Mouse (Mus musculus) kidney, adult 8-10 months (tissue): ENCODE measurements at regions not wholly inside any gene's neighbourhood (a gene's known extent, or its start where the extent isn't known, plus 50 kb on each side); places are given as distances from the start of the nearest gene placed in this dataset.

Source experiments
- DNase-seq, 2 experiments: peaks; one replicate each; pipeline ENCODE4 v3.0.0; 2022

GRCm38 (mm10) chr1:55890511-55891151 is 484.9 kb downstream of the Plcl1 start:
- peak in 1 of 2 experiments; percentile 12 for DNase-seq

GRCm38 (mm10) chr1:55891894-55892293 is 486.2 kb downstream of the Plcl1 start:
- no peak for DNase-seq

- no peak for DNase-seq
Observed at GRCm38 (mm10) chr1:55897572-55897971, 491.9 kb downstream of the Plcl1 start.

GRCm38 (mm10) chr1:55898031-55898430 is 492.3 kb downstream of the Plcl1 start:
- no peak for DNase-seq

GRCm38 (mm10) chr1:55900033-55900432 is 494.3 kb downstream of the Plcl1 start:
- DNase-seq, result no peak

- no peak for DNase-seq
Observed at GRCm38 (mm10) chr1:55903177-55903576, 497.5 kb downstream of the Plcl1 start.

- DNase-seq, result no peak
Observed at GRCm38 (mm10) chr1:55904571-55904970, 498.9 kb downstream of the Plcl1 start.

GRCm38 (mm10) chr1:55905232-55905631 is 499.5 kb downstream of the Plcl1 start:
- no peak for DNase-seq

GRCm38 (mm10) chr1:55910024-55910423 is 504.3 kb downstream of the Plcl1 start:
- DNase-seq, result no peak

- no peak for DNase-seq
Observed at GRCm38 (mm10) chr1:55914284-55914683, 508.6 kb downstream of the Plcl1 start.

- DNase-seq, result no peak
Observed at GRCm38 (mm10) chr1:55915940-55916339, 510.2 kb downstream of the Plcl1 start.

- DNase-seq, result no peak
Observed at GRCm38 (mm10) chr1:55919516-55919915, 513.8 kb downstream of the Plcl1 start.

- no peak for DNase-seq
Observed at GRCm38 (mm10) chr1:55946786-55947549, 541.2 kb downstream of the Plcl1 start.

- no peak for DNase-seq
Observed at GRCm38 (mm10) chr1:55947618-55948283, 542.0 kb downstream of the Plcl1 start.

- DNase-seq, result no peak
Observed at GRCm38 (mm10) chr1:55949606-55950005, 543.9 kb downstream of the Plcl1 start.

- DNase-seq, result no peak
Observed at GRCm38 (mm10) chr1:55957804-55958445, 552.2 kb downstream of the Plcl1 start.

- DNase-seq, result peak; percentile 18 to 52
Observed at GRCm38 (mm10) chr1:55960291-55960690, 554.6 kb downstream of the Plcl1 start.

- no peak for DNase-seq
Observed at GRCm38 (mm10) chr1:55963867-55964266, 558.1 kb downstream of the Plcl1 start.

- DNase-seq, result no peak
Observed at GRCm38 (mm10) chr1:55966273-55966672, 560.6 kb downstream of the Plcl1 start.

- DNase-seq, result no peak
Observed at GRCm38 (mm10) chr1:55967869-55968268, 562.1 kb downstream of the Plcl1 start.

- DNase-seq, result no peak
Observed at GRCm38 (mm10) chr1:55977796-55978195, 572.1 kb downstream of the Plcl1 start.

GRCm38 (mm10) chr1:55983522-55984066 is 577.9 kb downstream of the Plcl1 start:
- DNase-seq, result no peak

GRCm38 (mm10) chr1:55997074-55997473 is 591.4 kb downstream of the Plcl1 start:
- no peak for DNase-seq
